Mouse (Mus musculus) spleen, adult 2 months (tissue): ENCODE data around the gene Ccdc134. TPM values are rescaled to one million over a fixed set of nuclear protein-coding genes. Genes with fewer than 3 reads are reported as not detected.

Experiments
- DNase-seq, 2 experiments: peaks; one replicate each; pipeline versions ENCODE4 v3.0.0 to v3.0.0-alpha.2; 2012 to 2021; ENCODE audit warnings: low spot score in 2 of 2, low read depth in 1 of 2
- H3K27ac ChIP-seq: fragments of 200-500 bp; 2 replicates; pipeline ENCODE4 v1.5.1; 2012; ENCODE audit warnings: low read length, inconsistent platforms; ENCODE audit not compliant: insufficient read depth
- H3K27me3 ChIP-seq: fragments of 200-500 bp; 2 replicates; pipeline ENCODE4 v1.6.1; 2012; ENCODE audit warnings: mild to moderate bottlenecking, moderate library complexity, low read length, inconsistent platforms; ENCODE audit not compliant: control insufficient read depth, insufficient read depth
- H3K36me3 ChIP-seq: fragments of 200-500 bp; 2 replicates; pipeline ENCODE4 v1.6.1; 2012; ENCODE audit warnings: mild to moderate bottlenecking, low read length, inconsistent platforms; ENCODE audit not compliant: control insufficient read depth, insufficient read depth
- H3K4me1 ChIP-seq: fragments of 200-500 bp; 2 replicates; pipeline ENCODE4 v1.6.1; 2011; ENCODE audit warnings: inconsistent platforms; ENCODE audit not compliant: control insufficient read depth, insufficient read depth, insufficient read length
- H3K4me3 ChIP-seq: fragments of 200-500 bp; 2 replicates; pipeline ENCODE4 v1.5.1; 2011; ENCODE audit warnings: mild to moderate bottlenecking, inconsistent platforms; ENCODE audit not compliant: insufficient read depth, insufficient read length; ENCODE audit errors: extremely low read depth
- CTCF ChIP-seq: fragments of 200-500 bp; IDR thresholded peaks from 2 replicates; pipeline ENCODE4 v1.5.1; 2011; ENCODE audit warnings: mild to moderate bottlenecking, inconsistent platforms; ENCODE audit not compliant: insufficient read depth, insufficient read length, insufficient replicate concordance; ENCODE audit errors: extremely low read depth
- POLR2A ChIP-seq: fragments of 200-500 bp; IDR thresholded peaks from 2 replicates; pipeline ENCODE4 v1.6.1; 2011; ENCODE audit warnings: low read depth, low read length, inconsistent platforms
- WGBS: fragments of 180-500 bp; shearing (Covaris S2); methylation state at CpG from one replicate; pipeline ENCODE4 v1.1.7; 2018; 5-methylcytosine and 5-hydroxymethylcytosine counted together
- polyA plus RNA-seq: library from polyadenylated mRNA; depleted of rRNA; stranded (reverse); fragments of >200 nt; gene quantifications from 2 replicates; pipeline ENCODE4 v1.2.3, GENCODE M21; 2012

Gene Ccdc134
- polyA plus RNA-seq, 1 experiment = 16.7 TPM

- no peak for DNase-seq
- Histone ChIP-seq H3K27ac (no peak overlapping the region), H3K4me3 (no peak overlapping the region), H3K36me3 (peaks cover 38% of the 10 kb centered on the region), H3K4me1 (peaks cover 24% of the 10 kb centered on the region), H3K27me3 (no peaks in the 10 kb centered on the region)
- TF ChIP-seq POLR2A (no peak), CTCF (no peak)
- WGBS = 96% methylated on average over 36 of the region's 36 CpGs
Observed at GRCm38 (mm10) chr15:82170437-82171377, 43.0 kb downstream of the Ccdc134 start.

GRCm38 (mm10) chr15:82172648-82173047 lies 44.9 kb downstream of the Ccdc134 start:
- no peak overlapping the region for H3K4me3 ChIP-seq
- no peak overlapping the region for H3K27ac ChIP-seq
- peaks cover 12% of the 10 kb centered on the region for H3K4me1 ChIP-seq
- TF ChIP-seq POLR2A (no peak), CTCF (no peak)
- H3K27me3 ChIP-seq = no peaks in the 10 kb centered on the region
- no peak for DNase-seq
- H3K36me3 ChIP-seq = peaks cover 52% of the 10 kb centered on the region
- WGBS = 84% methylated on average over 8 of the region's 8 CpGs

- Histone ChIP-seq H3K27ac (no peak overlapping the region), H3K27me3 (no peaks in the 10 kb centered on the region), H3K36me3 (peaks cover 71% of the 10 kb centered on the region), H3K4me1 (no peaks in the 10 kb centered on the region), H3K4me3 (no peak overlapping the region)
- 96% methylated on average over 9 of the region's 9 CpGs for WGBS
- no peak for TF ChIP-seq CTCF
- TF ChIP-seq POLR2A = no peak
- no peak for DNase-seq
Observed at GRCm38 (mm10) chr15:82175091-82175490, 47.4 kb downstream of the Ccdc134 start.

- Histone ChIP-seq H3K27me3 (no peaks in the 10 kb centered on the region), H3K4me1 (no peaks in the 10 kb centered on the region), H3K4me3 (no peak overlapping the region), H3K27ac (no peak overlapping the region), H3K36me3 (peaks cover 75% of the 10 kb centered on the region)
- no peak for TF ChIP-seq CTCF
- TF ChIP-seq POLR2A = no peak
- no peak for DNase-seq
- WGBS = 93% methylated on average over 7 of the region's 7 CpGs
Observed at GRCm38 (mm10) chr15:82177743-82178290, 50.1 kb downstream of the Ccdc134 start.

- peaks cover 84% of the 10 kb centered on the region for H3K36me3 ChIP-seq
- no peaks in the 10 kb centered on the region for H3K4me1 ChIP-seq
- 85% methylated on average over 5 of the region's 5 CpGs for WGBS
- no peak overlapping the region for H3K4me3 ChIP-seq
- no peak for TF ChIP-seq CTCF
- TF ChIP-seq POLR2A = no peak
- DNase-seq = no peak
- H3K27ac ChIP-seq = no peak overlapping the region
- H3K27me3 ChIP-seq = no peaks in the 10 kb centered on the region
Observed at GRCm38 (mm10) chr15:82181131-82181530, 53.4 kb downstream of the Ccdc134 start.

- no peak overlapping the region for H3K27ac ChIP-seq
- H3K36me3 ChIP-seq = peaks cover 77% of the 10 kb centered on the region
- 95% methylated on average over 4 of the region's 4 CpGs for WGBS
- DNase-seq = no peak
- H3K27me3 ChIP-seq = no peaks in the 10 kb centered on the region
- TF ChIP-seq POLR2A (no peak), CTCF (0 out of 2 replicates have a peak, but pooled peaks have one; percentile 12)
- peaks cover 9% of the 10 kb centered on the region; the same call in 1 of the 2 replicates for H3K4me1 ChIP-seq
- H3K4me3 ChIP-seq = no peak overlapping the region
Observed at GRCm38 (mm10) chr15:82182311-82182710, 54.6 kb downstream of the Ccdc134 start.
